Mouse (Mus musculus) CH12.LX (cell line): ENCODE measurements at regions not wholly inside any gene's neighbourhood (a gene's known extent, or its start where the extent isn't known, plus 50 kb on each side); places are given as distances from the start of the nearest gene placed in this dataset.

Experiments
- BHLHE40 ChIP-seq: IDR thresholded peaks from 2 replicates; pipeline ENCODE4 v1.6.1; 2011; ENCODE audit warnings: mild to moderate bottlenecking, low read depth, low read length, improper control_type of control experiment
- CHD2 ChIP-seq: IDR thresholded peaks from 2 replicates; pipeline ENCODE4 v1.6.1; 2011; ENCODE audit warnings: low read length, improper control_type of control experiment
- CTCF ChIP-seq, 2 experiments: IDR thresholded peaks in 1 of 2; conservative IDR thresholded peaks in 1 of 2; 2 replicates each; pipeline ENCODE4 v1.5.1; 2011 to 2012; ENCODE audit warnings: low read depth in 2 of 2, low read length in 2 of 2, improper control_type of control experiment in 1 of 2, inconsistent platforms in 1 of 2, mild to moderate bottlenecking in 1 of 2, moderate library complexity in 1 of 2
- E2F4 ChIP-seq: IDR thresholded peaks from 2 replicates; pipeline ENCODE4 v1.6.1; 2011; ENCODE audit warnings: low read depth, low read length, improper control_type of control experiment; ENCODE audit not compliant: insufficient replicate concordance
- EP300 ChIP-seq: IDR thresholded peaks from 2 replicates; pipeline ENCODE4 v1.6.1; 2011; ENCODE audit warnings: low read length, improper control_type of control experiment
- MXI1 ChIP-seq: IDR thresholded peaks from 2 replicates; pipeline ENCODE4 v1.6.1; 2011; ENCODE audit warnings: mild to moderate bottlenecking, low read depth, low read length, improper control_type of control experiment
- NELFE ChIP-seq: IDR thresholded peaks from 2 replicates; pipeline ENCODE4 v1.6.1; 2011; ENCODE audit warnings: low read depth, low read length, improper control_type of control experiment
- POLR2A ChIP-seq: IDR thresholded peaks from 2 replicates; pipeline ENCODE4 v1.6.1; 2011; ENCODE audit warnings: low read depth, mild to moderate bottlenecking, improper control_type of control experiment, low read length
- RAD21 ChIP-seq: IDR thresholded peaks from 2 replicates; pipeline ENCODE4 v1.6.1; 2011; ENCODE audit warnings: low read depth, mild to moderate bottlenecking, low read length, improper control_type of control experiment, moderate library complexity
- RCOR1 ChIP-seq: conservative IDR thresholded peaks from 2 replicates; pipeline ENCODE4 v1.6.1; 2012; ENCODE audit warnings: low read depth, mild to moderate bottlenecking, inconsistent platforms, low read length, improper control_type of control experiment
- USF2 ChIP-seq: conservative IDR thresholded peaks from 2 replicates; pipeline ENCODE4 v1.6.1; 2011; ENCODE audit warnings: low read depth, low read length, improper control_type of control experiment
- ZC3H11A ChIP-seq: IDR thresholded peaks from 2 replicates; pipeline ENCODE4 v1.6.1; 2012; ENCODE audit warnings: low read depth, mild to moderate bottlenecking, inconsistent platforms, low read length, improper control_type of control experiment
- ZMIZ1 ChIP-seq: IDR thresholded peaks from 2 replicates; pipeline ENCODE4 v1.6.1; 2012; ENCODE audit warnings: low read depth, mild to moderate bottlenecking, inconsistent platforms, low read length, improper control_type of control experiment
- ZNF384 ChIP-seq: IDR thresholded peaks from 2 replicates; pipeline ENCODE4 v1.6.1; 2012; ENCODE audit warnings: low read depth, low read length, improper control_type of control experiment, inconsistent platforms

DNA sequence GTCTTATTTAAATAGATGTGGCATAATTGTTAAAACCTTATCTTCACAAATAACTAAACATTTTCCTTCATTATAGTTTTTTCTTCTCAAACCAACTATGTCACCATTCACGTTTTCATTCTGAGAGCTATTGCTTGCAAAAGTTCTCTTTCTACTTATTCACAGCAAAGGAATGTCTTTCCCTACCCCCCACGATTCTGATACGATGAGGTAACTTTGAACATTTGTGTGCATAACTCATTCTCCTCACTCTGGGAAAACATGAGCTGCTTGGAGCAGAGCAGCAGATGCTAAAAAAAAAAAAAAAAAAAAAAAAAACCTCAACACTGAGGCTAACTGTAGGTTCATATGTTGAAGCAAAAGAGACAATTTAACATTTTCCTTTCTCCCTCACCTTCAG, 547.6 kb upstream of the Cited2 start:
- no peak for TF ChIP-seq NELFE
- no peak for TF ChIP-seq CTCF (conservative IDR thresholded peaks at IDR 0.05 in 1 of 2, IDR thresholded peaks at IDR 0.05 in 1 of 2; ENCODE audit: low read depth in 2 of 2, low read length in 2 of 2)
- no peak; the same call in 1 of the 2 replicates for TF ChIP-seq ZNF384
- TF ChIP-seq POLR2A = no peak
- no peak for TF ChIP-seq ZC3H11A
- no peak for TF ChIP-seq ZMIZ1
- no peak for TF ChIP-seq RAD21
- TF ChIP-seq RCOR1 = no peak
- TF ChIP-seq EP300 = no peak
- no peak for TF ChIP-seq BHLHE40
- no peak for TF ChIP-seq CHD2
- TF ChIP-seq E2F4 = no peak
- no peak for TF ChIP-seq USF2
- TF ChIP-seq MXI1 = no peak
